Comparison of ENCODE assay signal across 8 mouse cellular contexts in genomic region chr3:27183601-27184175, GRCm38 (mm10). TPM values are rescaled to one million over a fixed set of nuclear protein-coding genes. Genes with fewer than 3 reads are reported as not detected.
DNase-seq lines count a peak whose midpoint lies in the region; ATAC-seq and TF ChIP-seq lines count a peak whose summit lies in the region.

No protein-coding gene starts in this region.

- 8% methylated on average over 19 of the region's 19 CpGs for WGBS in heart, embryonic 13.5 days
- WGBS in liver, embryonic 16.5 days (ENCODE audit: insufficient replicate concordance): 10% methylated on average over 19 of the region's 19 CpGs

- H3K4me1 ChIP-seq in heart, embryonic 13.5 days: peaks cover 8% of the 10 kb centered on the region; the same call in 1 of the 2 replicates
- H3K4me1 ChIP-seq in liver, embryonic 16.5 days (ENCODE audit: control insufficient read depth, low read depth, low read length): peaks cover 8% of the 10 kb centered on the region

- H3K9me3 ChIP-seq in heart, embryonic 13.5 days: no peaks in the 10 kb centered on the region
- H3K9me3 ChIP-seq in liver, embryonic 16.5 days (replicated peaks; ENCODE audit: control insufficient read depth, low read length): no peaks in the 10 kb centered on the region

- H3K27me3 ChIP-seq in C2C12 (ENCODE audit: control insufficient read depth, insufficient read depth, insufficient read length): no peaks in the 10 kb centered on the region
- no peaks in the 10 kb centered on the region for H3K27me3 ChIP-seq in heart, embryonic 13.5 days (replicated peaks)
- H3K27me3 ChIP-seq in liver, embryonic 16.5 days (ENCODE audit: control insufficient read depth, insufficient read depth, low read depth, low read length): no peaks in the 10 kb centered on the region

- no peaks in the 10 kb centered on the region for H3K79me3 ChIP-seq in C2C12 (ENCODE audit: low read depth)

- TF ChIP-seq CTCF in C2C12 (IDR thresholded peaks at IDR 0.05; ENCODE audit: control insufficient read depth, insufficient read depth, insufficient read length): no peak

- H3K36me3 ChIP-seq in C2C12 (ENCODE audit: control insufficient read depth, insufficient read depth): no peaks in the 10 kb centered on the region
- H3K36me3 ChIP-seq in heart, embryonic 13.5 days: 0 out of 2 replicates have a peak, but pooled peaks cover 8% of the 10 kb centered on the region
- H3K36me3 ChIP-seq in liver, embryonic 16.5 days (ENCODE audit: control insufficient read depth, insufficient read depth): no peaks in the 10 kb centered on the region

- peak overlapping the region; percentile 55 for H3K4me3 ChIP-seq in C2C12 (ENCODE audit: insufficient read depth, poor library complexity, severe bottlenecking)
- peak overlapping the region; percentile 71 for H3K4me3 ChIP-seq in heart, embryonic 13.5 days
- H3K4me3 ChIP-seq in liver, embryonic 16.5 days (ENCODE audit: low read depth, low read length): peak overlapping the region; percentile 68

- H3K4me2 ChIP-seq in heart, embryonic 13.5 days: peak overlapping the region; percentile 84
- H3K4me2 ChIP-seq in liver, embryonic 16.5 days (ENCODE audit: low read depth, low read length): peak overlapping the region; percentile 80

- ATAC-seq in heart, embryonic 13.5 days (ENCODE audit: extremely low read depth, insufficient number of reproducible peaks, low FRiP score, low TSS enrichment): no peak
- no peak for ATAC-seq in liver, embryonic 16.5 days (ENCODE audit: low read depth)

- no peaks in the 10 kb centered on the region for H3K79me2 ChIP-seq in C2C12 (ENCODE audit: control insufficient read depth, insufficient read depth)

- peak overlapping the region; percentile 71 for H3ac ChIP-seq in C2C12 (ENCODE audit: control insufficient read depth, insufficient read length, low read depth)

- peak; percentile 24 for DNase-seq in NIH3T3 (ENCODE audit: low read depth)
- DNase-seq in embryo, embryonic 11 days: peak; percentile 22
- peak; percentile 52 for DNase-seq in kidney, postnatal 10 days
- peak; percentile 18 for DNase-seq in right cerebral cortex, postnatal 14 days
- DNase-seq in adipocyte (ENCODE audit: low spot score): no peak

- H3K9ac ChIP-seq in heart, embryonic 13.5 days: peak overlapping the region; percentile 84
- peak overlapping the region; percentile 55 for H3K9ac ChIP-seq in liver, embryonic 16.5 days (ENCODE audit: low read depth, low read length)

- peak overlapping the region; percentile 59 for H3K27ac ChIP-seq in heart, embryonic 13.5 days (replicated peaks)
- H3K27ac ChIP-seq in liver, embryonic 16.5 days (ENCODE audit: low read length): no peak overlapping the region

TF ChIP-seq in C2C12, 6 proteins besides CTCF, POLR2A, EP300 and RAD21:
- TF ChIP-seq MAX (IDR thresholded peaks at IDR 0.05): no peak
- TF ChIP-seq MYOD1 (IDR thresholded peaks at IDR 0.05; ENCODE audit: control insufficient read depth, insufficient read length, low read depth): no peak
- no peak for TF ChIP-seq MYOG (IDR thresholded peaks at IDR 0.05; ENCODE audit: control insufficient read depth, extremely low read depth, insufficient read length)
- TF ChIP-seq FOSL1 (IDR thresholded peaks at IDR 0.05; ENCODE audit: insufficient read depth, low read length, poor library complexity, severe bottlenecking): no peak

RNA-seq across cellular contexts. Expression of gene Nceh1, which starts 0.9 kb away (rescaled TPM):
- polyA plus RNA-seq in C2C12 (2012; fragmentation: generic; extraction: Trizol): 8.3 TPM
- polyA plus RNA-seq in heart, embryonic 13.5 days (2015; fragmentation: Nextera tagmentation; extraction: Ambion mirVana): 14.0 and 16.5 TPM in 2 replicates
- polyA plus RNA-seq in liver, embryonic 16.5 days (2015; fragmentation: Nextera tagmentation; extraction: Ambion mirVana): 6.1 and 7.2 TPM in 2 replicates

RNA-seq across cellular contexts. Expression of gene Ect2, which starts 30.0 kb away (rescaled TPM):
- polyA plus RNA-seq in C2C12 (2012; fragmentation: generic; extraction: Trizol): 19.8 TPM
- 39.2 and 43.9 TPM in 2 replicates for polyA plus RNA-seq in heart, embryonic 13.5 days (2015; fragmentation: Nextera tagmentation; extraction: Ambion mirVana)
- 37.1 and 40.7 TPM in 2 replicates for polyA plus RNA-seq in liver, embryonic 16.5 days (2015; fragmentation: Nextera tagmentation; extraction: Ambion mirVana)
